ENCODE assay signal across 1 mouse cellular context in genomic region chr2:168922466-168922865, GRCm38 (mm10).
TF ChIP-seq lines count a peak whose summit lies in the region.

No protein-coding gene starts in this region.

TF ChIP-seq in MEL, 35 proteins besides CTCF, POLR2A, EP300 and RAD21 (continued from another document):
- no peak for TF ChIP-seq TBP (IDR thresholded peaks at IDR 0.05; ENCODE audit: low read depth, low read length)
